Mouse (Mus musculus): ENCODE results near the gene Ccdc22. TPM values are rescaled to one million over a fixed set of nuclear protein-coding genes. Genes with fewer than 3 reads are reported as not detected.

The Ccdc22 gene
- polyA plus RNA-seq (2014; fragmentation: Illumina TruSeq; extraction: RNeasy Lipid Tissue Mini Kit (QIAGEN cat#74804); ENCODE audit: low read depth, low replicate concordance) = 1.5 TPM

DNA sequence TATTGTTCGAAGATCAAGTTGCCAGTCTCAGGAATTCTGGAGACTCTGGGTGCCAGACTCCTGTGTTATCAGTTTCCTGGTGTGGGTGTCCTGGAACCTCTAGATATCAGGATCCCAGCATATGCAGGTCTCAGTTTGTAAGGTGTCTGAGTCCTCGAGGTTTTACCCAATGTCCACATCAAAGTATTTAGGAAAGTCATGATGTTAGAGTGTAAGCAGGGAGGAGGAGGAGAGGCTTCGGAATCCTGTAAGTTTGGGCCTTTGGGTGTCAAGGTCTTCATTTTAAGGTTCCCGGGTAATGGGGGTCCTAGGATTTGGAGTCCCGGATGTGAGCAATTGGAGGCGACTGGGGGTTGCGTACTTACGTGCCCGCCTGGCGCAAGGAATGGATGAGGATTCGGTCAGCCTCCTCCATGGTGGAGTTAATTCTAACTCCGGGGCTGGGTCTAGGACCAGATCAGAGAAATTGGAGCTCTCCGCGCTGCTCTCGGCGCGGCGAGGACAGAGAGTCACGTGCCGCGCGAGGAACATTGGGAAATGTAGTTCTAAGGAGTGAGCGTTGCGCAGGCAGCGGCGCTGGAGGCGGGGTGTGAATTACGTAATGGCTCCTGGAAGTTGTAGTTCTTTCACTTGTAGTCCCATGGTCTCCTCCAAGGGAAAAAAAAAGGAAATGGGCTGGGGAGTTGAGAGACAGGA is at the start of gene Ccdc22:
Gene Ccdc22, minus strand, starts transcription at position 639 of the 696 bp plus-strand sequence.

DNA sequence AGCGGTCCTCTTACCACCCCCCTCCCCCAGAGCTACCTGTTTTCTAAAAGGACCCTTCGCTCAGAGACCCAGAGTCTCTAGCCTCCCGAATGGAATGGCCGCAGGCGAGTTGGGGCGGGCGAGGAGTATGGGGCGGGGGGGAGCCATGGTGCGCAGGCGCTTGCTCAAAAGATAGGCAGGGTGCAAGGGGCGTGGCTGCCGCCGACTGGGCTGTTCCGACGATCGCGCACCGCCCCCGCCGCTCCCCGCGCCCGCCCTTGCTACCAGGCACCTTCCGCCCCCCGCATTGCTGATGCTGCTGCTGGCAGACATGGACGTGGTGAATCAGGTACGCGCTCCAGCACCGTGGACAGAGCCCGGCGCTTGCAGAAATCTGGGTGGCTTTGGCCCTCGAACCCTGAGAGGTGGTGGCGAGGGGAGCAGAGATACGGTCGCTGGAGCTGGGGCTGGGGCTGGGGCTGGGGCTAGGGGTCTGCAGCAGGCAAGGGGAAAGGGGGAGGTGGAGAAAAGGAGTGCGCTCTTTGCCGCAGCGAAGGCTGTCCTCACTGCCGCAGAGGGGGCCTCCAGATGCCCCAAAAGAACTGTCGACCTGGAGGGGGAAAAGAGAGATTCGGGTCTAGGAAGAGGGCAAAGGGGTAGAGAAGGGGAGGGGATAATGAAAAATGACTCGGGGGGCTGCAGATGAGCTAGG is 33.2 kb upstream of the Ccdc22 start, which contains the start of gene Syp:
Gene Syp, plus strand, starts transcription at position 71 of the 691 bp plus-strand sequence.

DNA sequence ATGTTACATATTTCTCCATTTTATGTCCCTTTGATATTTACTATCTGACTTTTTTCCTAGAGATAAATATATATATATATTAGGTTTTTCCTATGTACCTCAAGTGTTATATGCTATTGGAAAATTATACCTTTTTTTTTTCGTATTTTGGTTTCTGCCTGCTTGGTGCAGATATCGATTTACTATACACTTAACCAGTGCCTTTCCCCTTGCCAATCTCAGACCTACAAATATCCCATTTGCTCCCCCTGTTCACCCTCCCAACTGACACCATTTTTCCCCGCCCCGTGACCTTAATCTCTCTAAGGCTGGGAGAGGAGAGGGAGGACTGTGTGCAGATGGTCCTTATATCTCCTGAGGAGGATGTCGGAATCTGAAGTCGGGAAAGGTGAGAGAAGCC is 1.5 kb upstream of the Ccdc22 start, which contains the start of gene Cacna1f:
Gene Cacna1f, plus strand, starts transcription at position 301 of the 400 bp plus-strand sequence.

DNA sequence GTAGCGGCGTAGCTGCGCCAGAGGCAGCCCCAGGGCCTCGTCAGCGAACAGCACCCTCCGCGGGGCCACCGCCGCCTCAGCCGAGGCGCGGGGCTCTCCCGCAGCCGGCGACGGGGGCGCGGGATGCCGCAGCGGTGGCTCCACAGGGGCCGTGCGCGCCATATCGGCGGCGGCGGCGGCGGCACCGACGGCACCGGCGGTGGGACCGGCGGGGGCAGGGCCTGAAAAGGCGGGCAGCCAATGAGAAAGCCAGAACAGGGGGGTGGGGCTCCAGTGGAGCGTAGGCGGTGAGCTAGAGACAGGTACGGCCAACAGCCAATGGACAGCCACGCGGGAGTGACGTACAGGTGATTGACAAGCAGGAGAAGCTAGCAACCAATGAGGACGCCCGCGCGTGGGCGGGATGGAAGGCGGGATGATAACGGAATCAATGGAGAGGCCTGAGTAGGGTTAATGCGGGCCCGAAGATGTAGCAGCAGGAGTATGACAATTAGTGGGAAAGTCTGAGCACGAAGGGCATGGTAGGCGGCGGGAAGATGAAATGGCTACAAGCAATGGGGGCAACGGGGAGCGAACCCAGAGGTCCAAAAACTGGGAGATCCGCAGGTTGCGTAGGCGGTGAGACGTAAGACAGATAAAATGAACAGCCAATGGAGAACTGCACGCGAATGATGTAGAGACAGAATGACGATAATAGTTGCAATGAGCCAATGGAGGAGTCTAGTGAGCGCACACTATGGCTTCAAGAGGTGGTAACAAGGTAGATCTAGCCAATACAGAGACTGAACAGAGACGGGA is 31.0 kb downstream of the Ccdc22 start, which contains the start of gene Ppp1r3f:
Gene Ppp1r3f, minus strand, starts transcription at position 197 of the 798 bp plus-strand sequence.

DNA sequence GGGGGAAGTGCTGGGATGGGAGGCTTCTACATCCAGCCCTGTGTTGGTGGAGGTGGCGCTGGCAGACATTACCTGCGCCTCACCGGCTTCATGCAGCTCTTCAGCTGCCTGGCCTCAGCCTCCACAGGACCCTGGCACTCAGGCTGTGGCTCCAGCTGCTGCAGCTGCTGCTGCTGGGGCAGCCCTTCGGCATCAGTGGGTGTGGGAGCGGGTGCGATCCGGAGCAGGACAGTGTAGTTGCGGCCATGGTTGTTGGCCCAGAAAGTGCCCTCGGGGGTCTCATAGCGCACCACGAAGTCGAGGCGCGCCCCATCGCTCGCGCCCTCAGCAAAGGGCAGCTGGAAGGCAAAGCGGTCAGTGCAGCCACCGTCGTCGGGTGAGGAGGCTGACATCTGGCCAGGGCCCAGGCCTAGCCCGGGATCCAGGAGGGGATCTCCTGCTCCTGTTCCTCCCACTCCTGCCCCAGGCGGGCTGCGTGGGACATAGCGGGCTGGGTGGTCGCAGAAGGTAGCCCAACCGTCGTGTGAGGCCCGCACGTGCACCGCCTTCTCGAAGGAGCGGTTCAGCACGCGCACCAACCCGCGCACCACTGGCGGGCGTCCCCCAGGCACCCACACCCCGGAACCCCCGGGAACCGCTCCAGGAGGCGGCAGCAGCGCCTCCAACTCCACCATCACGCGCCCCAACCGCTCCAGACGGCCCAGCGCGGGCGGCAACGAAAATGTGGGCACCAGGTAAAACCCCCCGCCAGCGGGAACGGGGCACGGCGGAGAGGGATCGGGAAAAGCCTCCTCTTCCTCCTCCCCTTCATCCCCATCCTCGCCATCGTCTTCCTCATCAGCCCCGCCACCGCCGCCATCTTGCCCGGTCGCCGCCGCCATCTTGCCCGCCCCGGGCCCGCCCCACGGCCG is 31.9 kb downstream of the Ccdc22 start, which contains the start of gene Foxp3:
Gene Foxp3, plus strand, starts transcription at position 469 of the 911 bp plus-strand sequence.

Other genes starting within 250 kb of the Ccdc22 start
- gene Usp27x, start 229.7 kb downstream of the Ccdc22 start, polyA plus RNA-seq (2014; fragmentation: Illumina TruSeq; extraction: RNeasy Lipid Tissue Mini Kit (QIAGEN cat#74804); ENCODE audit: low read depth, low replicate concordance) = 1.5 TPM
- 0.32 TPM for gene Foxp3, start 31.9 kb downstream of the Ccdc22 start, polyA plus RNA-seq (2014; fragmentation: Illumina TruSeq; extraction: RNeasy Lipid Tissue Mini Kit (QIAGEN cat#74804); ENCODE audit: low read depth, low replicate concordance)
- gene Ppp1r3f, start 31.2 kb downstream of the Ccdc22 start, polyA plus RNA-seq (2014; fragmentation: Illumina TruSeq; extraction: RNeasy Lipid Tissue Mini Kit (QIAGEN cat#74804); ENCODE audit: low read depth, low replicate concordance) = not detected
- gene Cacna1f, start 1.6 kb upstream of the Ccdc22 start, polyA plus RNA-seq (2014; fragmentation: Illumina TruSeq; extraction: RNeasy Lipid Tissue Mini Kit (QIAGEN cat#74804); ENCODE audit: low read depth, low replicate concordance) = not detected
- 2.8 TPM for gene Syp, start 33.0 kb upstream of the Ccdc22 start, polyA plus RNA-seq (2014; fragmentation: Illumina TruSeq; extraction: RNeasy Lipid Tissue Mini Kit (QIAGEN cat#74804); ENCODE audit: low read depth, low replicate concordance)
- gene Prickle3, start 51.7 kb upstream of the Ccdc22 start, polyA plus RNA-seq (2014; fragmentation: Illumina TruSeq; extraction: RNeasy Lipid Tissue Mini Kit (QIAGEN cat#74804); ENCODE audit: low read depth, low replicate concordance) = 19.0 TPM
- gene Plp2, start 65.9 kb upstream of the Ccdc22 start, polyA plus RNA-seq (2014; fragmentation: Illumina TruSeq; extraction: RNeasy Lipid Tissue Mini Kit (QIAGEN cat#74804); ENCODE audit: low read depth, low replicate concordance) = 187 TPM
- gene Magix, start 75.7 kb upstream of the Ccdc22 start, polyA plus RNA-seq (2014; fragmentation: Illumina TruSeq; extraction: RNeasy Lipid Tissue Mini Kit (QIAGEN cat#74804); ENCODE audit: low read depth, low replicate concordance) = 0.60 TPM
- gene Gpkow, start 91.6 kb upstream of the Ccdc22 start, polyA plus RNA-seq (2014; fragmentation: Illumina TruSeq; extraction: RNeasy Lipid Tissue Mini Kit (QIAGEN cat#74804); ENCODE audit: low read depth, low replicate concordance) = 42.6 TPM
- 7.7 TPM for gene Wdr45, start 108.8 kb upstream of the Ccdc22 start, polyA plus RNA-seq (2014; fragmentation: Illumina TruSeq; extraction: RNeasy Lipid Tissue Mini Kit (QIAGEN cat#74804); ENCODE audit: low read depth, low replicate concordance)
- gene Gm45208, start 116.7 kb upstream of the Ccdc22 start, polyA plus RNA-seq (2014; fragmentation: Illumina TruSeq; extraction: RNeasy Lipid Tissue Mini Kit (QIAGEN cat#74804); ENCODE audit: low read depth, low replicate concordance) = not detected
- 7.8 TPM for gene Praf2, start 122.9 kb upstream of the Ccdc22 start, polyA plus RNA-seq (2014; fragmentation: Illumina TruSeq; extraction: RNeasy Lipid Tissue Mini Kit (QIAGEN cat#74804); ENCODE audit: low read depth, low replicate concordance)
- 4.5 TPM for gene Ccdc120, start 145.4 kb upstream of the Ccdc22 start, polyA plus RNA-seq (2014; fragmentation: Illumina TruSeq; extraction: RNeasy Lipid Tissue Mini Kit (QIAGEN cat#74804); ENCODE audit: low read depth, low replicate concordance)
- gene Tfe3, start 157.0 kb upstream of the Ccdc22 start, polyA plus RNA-seq (2014; fragmentation: Illumina TruSeq; extraction: RNeasy Lipid Tissue Mini Kit (QIAGEN cat#74804); ENCODE audit: low read depth, low replicate concordance) = 6.2 TPM
- gene Gripap1, start 184.2 kb upstream of the Ccdc22 start, polyA plus RNA-seq (2014; fragmentation: Illumina TruSeq; extraction: RNeasy Lipid Tissue Mini Kit (QIAGEN cat#74804); ENCODE audit: low read depth, low replicate concordance) = 41.0 TPM
- 1.2 TPM for gene Kcnd1, start 216.8 kb upstream of the Ccdc22 start, polyA plus RNA-seq (2014; fragmentation: Illumina TruSeq; extraction: RNeasy Lipid Tissue Mini Kit (QIAGEN cat#74804); ENCODE audit: low read depth, low replicate concordance)
- 50.9 TPM for gene Otud5, start 235.8 kb upstream of the Ccdc22 start, polyA plus RNA-seq (2014; fragmentation: Illumina TruSeq; extraction: RNeasy Lipid Tissue Mini Kit (QIAGEN cat#74804); ENCODE audit: low read depth, low replicate concordance)